Mouse (Mus musculus): Measurements from ENCODE around the gene Hbb-bt.

DNA sequence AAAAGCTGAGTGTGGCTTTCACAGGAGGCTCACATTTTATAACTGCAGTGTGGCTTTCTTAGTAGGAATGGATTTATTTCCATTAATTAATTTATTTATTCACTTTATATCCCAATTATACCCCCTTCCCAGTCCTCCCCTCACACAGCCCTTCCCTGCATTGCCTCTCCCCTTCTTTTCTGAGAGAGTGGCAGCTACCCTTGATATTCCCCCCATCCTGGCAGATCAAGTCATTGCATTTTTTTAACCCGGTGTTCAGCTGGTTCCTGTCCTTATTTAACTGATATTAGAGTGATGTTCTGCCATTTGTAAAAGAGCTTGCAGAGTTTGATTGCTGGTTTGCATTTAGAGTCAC is 4.0 kb downstream of the Hbb-bt start:
- no peak for TF ChIP-seq CTCF (IDR thresholded peaks at IDR 0.05; ENCODE audit: low read depth)
- no peak for TF ChIP-seq EP300 (optimal IDR thresholded peaks at IDR 0.05)
